Mouse (Mus musculus): Measurements from ENCODE around the gene Lrrc4b. TPM values are rescaled to one million over a fixed set of nuclear protein-coding genes. Genes with fewer than 3 reads are reported as not detected.

The Lrrc4b gene
- polyA plus RNA-seq, 1 experiment from 2014 or later = 18.1 TPM

- Histone ChIP-seq H3K27me3 (replicated peaks) (no peaks in the 10 kb centered on the region), H3K4me3 (no peak overlapping the region), H3K9ac (no peak overlapping the region), H3K36me3 (replicated peaks) (no peaks in the 10 kb centered on the region), H3K27ac (no peak overlapping the region), H3K4me1 (peaks cover 2% of the 10 kb centered on the region), H3K4me2 (no peak overlapping the region), H3K9me3 (no peaks in the 10 kb centered on the region)
- 92% methylated on average over 4 of the region's 4 CpGs for WGBS
- no peak for ATAC-seq (replicated peaks)
Measured at GRCm38 (mm10) chr7:44411144-44411543, 17.7 kb upstream of the Lrrc4b start.

GRCm38 (mm10) chr7:44413307-44413706 is 15.5 kb upstream of the Lrrc4b start:
- H3K4me1 ChIP-seq = no peaks in the 10 kb centered on the region
- ATAC-seq (replicated peaks) = no peak
- no peaks in the 10 kb centered on the region for H3K27me3 ChIP-seq (replicated peaks)
- H3K4me2 ChIP-seq = no peak overlapping the region
- no peak overlapping the region for H3K9ac ChIP-seq
- H3K27ac ChIP-seq = no peak overlapping the region
- WGBS = 91% methylated on average over 6 of the region's 6 CpGs
- no peaks in the 10 kb centered on the region for H3K36me3 ChIP-seq (replicated peaks)
- no peak overlapping the region for H3K4me3 ChIP-seq
- H3K9me3 ChIP-seq = no peaks in the 10 kb centered on the region

GRCm38 (mm10) chr7:44427666-44428065 is 1.2 kb upstream of the Lrrc4b start:
- Histone ChIP-seq H3K4me3 (peak overlapping the region; percentile 92), H3K27ac (peak overlapping the region; percentile 100), H3K4me1 (peaks cover 41% of the 10 kb centered on the region), H3K27me3 (replicated peaks) (no peaks in the 10 kb centered on the region), H3K36me3 (replicated peaks) (no peaks in the 10 kb centered on the region), H3K9ac (peak overlapping the region; percentile 5; the same call in 1 of the 2 replicates), H3K9me3 (no peaks in the 10 kb centered on the region), H3K4me2 (peak overlapping the region; percentile 95)
- peak; percentile 6 for ATAC-seq (replicated peaks)
- WGBS = 17% methylated on average over 8 of the region's 8 CpGs

GRCm38 (mm10) chr7:44428171-44428950 is 457 bp upstream of the Lrrc4b start:
- Histone ChIP-seq H3K9ac (peak overlapping the region; percentile 96), H3K4me2 (peak overlapping the region; percentile 95), H3K27ac (peak overlapping the region; percentile 100), H3K27me3 (replicated peaks) (no peaks in the 10 kb centered on the region), H3K9me3 (no peaks in the 10 kb centered on the region), H3K4me1 (peaks cover 48% of the 10 kb centered on the region), H3K4me3 (peak overlapping the region; percentile 92), H3K36me3 (replicated peaks) (no peaks in the 10 kb centered on the region)
- peak; percentile 55 for ATAC-seq (replicated peaks)
- 3% methylated on average over 17 of the region's 38 CpGs for WGBS

GRCm38 (mm10) chr7:44429534-44430488 is 993 bp downstream of the Lrrc4b start:
- WGBS = 1% methylated on average over 31 of the region's 32 CpGs
- peak overlapping the region; percentile 92 for H3K4me3 ChIP-seq
- H3K4me2 ChIP-seq = peak overlapping the region; percentile 95
- no peaks in the 10 kb centered on the region for H3K36me3 ChIP-seq (replicated peaks)
- no peaks in the 10 kb centered on the region for H3K9me3 ChIP-seq
- H3K27ac ChIP-seq = peak overlapping the region; percentile 100
- H3K27me3 ChIP-seq (replicated peaks) = no peaks in the 10 kb centered on the region
- peaks cover 54% of the 10 kb centered on the region for H3K4me1 ChIP-seq
- peak; percentile 19 for ATAC-seq (replicated peaks)
- H3K9ac ChIP-seq = peak overlapping the region; percentile 96

GRCm38 (mm10) chr7:44432550-44432949 is 3.7 kb downstream of the Lrrc4b start:
- H3K27me3 ChIP-seq (replicated peaks) = no peaks in the 10 kb centered on the region
- H3K4me1 ChIP-seq = peaks cover 51% of the 10 kb centered on the region
- no peak overlapping the region; the same call in 1 of the 2 replicates for H3K27ac ChIP-seq
- ATAC-seq (replicated peaks) = no peak
- H3K9ac ChIP-seq = no peak overlapping the region
- peak overlapping the region; percentile 12; the same call in 1 of the 2 replicates for H3K4me2 ChIP-seq
- no peaks in the 10 kb centered on the region for H3K9me3 ChIP-seq
- no peak overlapping the region for H3K4me3 ChIP-seq
- H3K36me3 ChIP-seq (replicated peaks) = no peaks in the 10 kb centered on the region
- 80% methylated on average over 6 of the region's 6 CpGs for WGBS

- H3K4me2 ChIP-seq = no peak overlapping the region
- peaks cover 51% of the 10 kb centered on the region for H3K4me1 ChIP-seq
- H3K36me3 ChIP-seq (replicated peaks) = no peaks in the 10 kb centered on the region
- H3K9me3 ChIP-seq = no peaks in the 10 kb centered on the region
- no peak overlapping the region for H3K9ac ChIP-seq
- ATAC-seq (replicated peaks) = peak; percentile 10; the same call in 1 of the 2 replicates
- no peaks in the 10 kb centered on the region for H3K27me3 ChIP-seq (replicated peaks)
- no peak overlapping the region for H3K4me3 ChIP-seq
- peak overlapping the region; percentile 12; the same call in 1 of the 2 replicates for H3K27ac ChIP-seq
- WGBS = 9% methylated on average over 7 of the region's 7 CpGs
Measured at GRCm38 (mm10) chr7:44433371-44433770, 4.6 kb downstream of the Lrrc4b start.

- Histone ChIP-seq H3K27ac (no peak overlapping the region), H3K9me3 (no peaks in the 10 kb centered on the region), H3K9ac (no peak overlapping the region), H3K4me1 (peaks cover 51% of the 10 kb centered on the region), H3K36me3 (replicated peaks) (no peaks in the 10 kb centered on the region), H3K4me3 (no peak overlapping the region), H3K4me2 (no peak overlapping the region), H3K27me3 (replicated peaks) (no peaks in the 10 kb centered on the region)
- ATAC-seq (replicated peaks) = no peak
- 80% methylated on average over 9 of the region's 9 CpGs for WGBS
Measured at GRCm38 (mm10) chr7:44434089-44434488, 5.3 kb downstream of the Lrrc4b start.

- no peak overlapping the region for H3K27ac ChIP-seq
- peaks cover 53% of the 10 kb centered on the region for H3K4me1 ChIP-seq
- H3K4me3 ChIP-seq = no peak overlapping the region
- 70% methylated on average over 5 of the region's 5 CpGs for WGBS
- no peaks in the 10 kb centered on the region for H3K9me3 ChIP-seq
- H3K36me3 ChIP-seq (replicated peaks) = no peaks in the 10 kb centered on the region
- no peak overlapping the region for H3K4me2 ChIP-seq
- no peak for ATAC-seq (replicated peaks)
- H3K9ac ChIP-seq = no peak overlapping the region
- H3K27me3 ChIP-seq (replicated peaks) = no peaks in the 10 kb centered on the region
Measured at GRCm38 (mm10) chr7:44435796-44436195, 7.0 kb downstream of the Lrrc4b start.

GRCm38 (mm10) chr7:44436267-44436666 is 7.4 kb downstream of the Lrrc4b start:
- H3K36me3 ChIP-seq (replicated peaks) = no peaks in the 10 kb centered on the region
- H3K9me3 ChIP-seq = no peaks in the 10 kb centered on the region
- whole genome bisulfite sequencing = 0% methylated on average over 1 of the region's 1 CpGs
- no peak for ATAC-seq (replicated peaks)
- no peak overlapping the region for H3K4me2 ChIP-seq
- no peak overlapping the region for H3K27ac ChIP-seq
- H3K4me3 ChIP-seq = no peak overlapping the region
- H3K27me3 ChIP-seq (replicated peaks) = no peaks in the 10 kb centered on the region
- H3K4me1 ChIP-seq = peaks cover 53% of the 10 kb centered on the region
- no peak overlapping the region for H3K9ac ChIP-seq

- no peak for ATAC-seq (replicated peaks)
- H3K4me3 ChIP-seq = no peak overlapping the region
- no peaks in the 10 kb centered on the region for H3K36me3 ChIP-seq (replicated peaks)
- H3K9me3 ChIP-seq = no peaks in the 10 kb centered on the region
- no peaks in the 10 kb centered on the region for H3K27me3 ChIP-seq (replicated peaks)
- peaks cover 46% of the 10 kb centered on the region for H3K4me1 ChIP-seq
- 82% methylated on average over 1 of the region's 1 CpGs for WGBS
- H3K9ac ChIP-seq = no peak overlapping the region
- H3K4me2 ChIP-seq = no peak overlapping the region
- no peak overlapping the region for H3K27ac ChIP-seq
Measured at GRCm38 (mm10) chr7:44437188-44437587, 8.4 kb downstream of the Lrrc4b start.

GRCm38 (mm10) chr7:44437933-44438332 is 9.1 kb downstream of the Lrrc4b start:
- peaks cover 38% of the 10 kb centered on the region for H3K4me1 ChIP-seq
- no peaks in the 10 kb centered on the region for H3K36me3 ChIP-seq (replicated peaks)
- H3K4me2 ChIP-seq = no peak overlapping the region
- no peak overlapping the region for H3K9ac ChIP-seq
- no peak for ATAC-seq (replicated peaks)
- no peak overlapping the region for H3K27ac ChIP-seq
- no peak overlapping the region for H3K4me3 ChIP-seq
- WGBS = 55% methylated on average over 8 of the region's 8 CpGs
- H3K27me3 ChIP-seq (replicated peaks) = no peaks in the 10 kb centered on the region
- H3K9me3 ChIP-seq = no peaks in the 10 kb centered on the region

Measured in midbrain, embryonic 15.5 days (tissue).